In the genomic region with DNA sequence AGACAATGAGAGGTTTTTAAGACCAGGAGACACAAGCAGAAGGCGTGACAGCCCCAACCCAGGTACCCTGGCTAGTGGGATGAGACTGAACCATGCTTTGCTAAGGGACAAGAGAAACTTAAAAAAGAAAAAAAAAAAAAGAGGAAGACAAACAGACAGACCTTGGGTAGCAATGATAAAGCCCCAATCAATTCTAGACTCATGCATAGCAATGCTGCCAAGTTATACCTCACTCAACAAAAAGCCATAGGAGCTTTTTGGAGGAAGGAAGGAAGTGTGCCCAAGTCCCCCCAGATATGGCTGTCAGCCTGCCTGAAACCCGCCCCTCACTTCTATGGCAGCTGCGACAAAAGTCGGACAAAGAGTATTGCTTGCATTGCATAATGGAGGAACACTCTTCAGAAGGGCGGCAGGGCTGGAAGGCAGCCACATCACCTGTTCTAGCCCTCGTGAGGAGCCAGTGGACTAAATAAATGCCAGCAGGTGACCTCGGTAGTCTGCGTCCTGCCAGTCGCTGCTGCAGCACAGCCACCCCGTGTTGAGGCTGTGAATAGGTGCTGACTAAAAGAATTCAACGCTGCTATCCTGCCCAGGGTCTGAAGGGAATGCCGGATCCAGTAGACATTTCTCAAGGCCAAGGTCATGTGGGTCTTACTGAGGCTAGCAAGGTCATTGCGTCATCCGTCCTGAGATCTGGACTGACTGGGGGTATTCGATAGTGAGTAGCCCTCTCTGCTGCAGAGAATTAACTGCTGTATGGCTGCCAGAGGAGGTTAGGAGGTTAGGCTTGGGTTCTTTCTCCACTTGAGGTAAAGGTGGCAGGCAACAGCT, we compare ENCODE assay signal across 15 mouse cellular contexts. TPM values are rescaled to one million over a fixed set of nuclear protein-coding genes. Genes with fewer than 3 reads are reported as not detected.
DNase-seq lines count a peak whose midpoint lies in the region; ATAC-seq lines count a peak whose summit lies in the region.
"Had no signal": no experiment of that assay in that cellular context is flagged by ENCODE, and none has a peak within 500 bp of the region (broad histone marks: within the 10 kb centered on the region; RNA-seq: fewer than 3 reads in every experiment).

No protein-coding gene starts in this region.

- no peak overlapping the region for H3K4me2 ChIP-seq in heart, embryonic 11.5 days
- H3K4me2 ChIP-seq: hindbrain, embryonic 14.5 days; stomach, embryonic 15.5 days had no signal

- H3K4me3 ChIP-seq in heart, embryonic 11.5 days (ENCODE audit: low read depth, low read length): no peak overlapping the region
- H3K4me3 ChIP-seq in embryonic facial prominence, embryonic 10.5 days: no peak overlapping the region
- H3K4me3 ChIP-seq: stomach, embryonic 15.5 days had no signal

- peaks cover 4% of the 10 kb centered on the region for H3K4me1 ChIP-seq in heart, embryonic 11.5 days (ENCODE audit: control insufficient read depth, insufficient read depth, low read length)
- peaks cover 14% of the 10 kb centered on the region for H3K4me1 ChIP-seq in embryonic facial prominence, embryonic 10.5 days
- H3K4me1 ChIP-seq: stomach, embryonic 15.5 days had no signal

- no peaks in the 10 kb centered on the region for H3K9me3 ChIP-seq in heart, embryonic 11.5 days (replicated peaks; ENCODE audit: control insufficient read depth, low read length)
- no peaks in the 10 kb centered on the region for H3K9me3 ChIP-seq in embryonic facial prominence, embryonic 10.5 days
- H3K9me3 ChIP-seq: stomach, embryonic 15.5 days had no signal

- H3K27me3 ChIP-seq in heart, embryonic 11.5 days (ENCODE audit: control insufficient read depth, insufficient read depth, low read length): no peaks in the 10 kb centered on the region
- H3K27me3 ChIP-seq in embryonic facial prominence, embryonic 10.5 days (replicated peaks; ENCODE audit: low read depth, poor library complexity, severe bottlenecking): no peaks in the 10 kb centered on the region
- H3K27me3 ChIP-seq: stomach, embryonic 15.5 days had no signal

- peak; percentile 34 for DNase-seq in heart, adult 8-10 months (ENCODE audit: low spot score)
- peak; percentile 53 for DNase-seq in R1 (ENCODE audit: low read depth, low spot score)
- DNase-seq in adrenal gland, postnatal 25 days: peak; percentile 17
- DNase-seq in kidney, postnatal 36 days: peak; percentile 33 to 44
- no peak for DNase-seq in embryonic facial prominence, embryonic 10.5 days (ENCODE audit: low spot score)
- DNase-seq: liver, postnatal 0 days; midbrain, embryonic 14.5 days; right cerebral cortex, postnatal 14 days had no signal

- ATAC-seq in heart, embryonic 11.5 days (replicated peaks; ENCODE audit: insufficient number of reproducible peaks, low FRiP score, low TSS enrichment): no peak
- no peak for ATAC-seq in monocyte, adult 5-6 weeks (replicated peaks; ENCODE audit: insufficient number of reproducible peaks, low FRiP score, low TSS enrichment, poor library complexity, severe bottlenecking)
- no peak for ATAC-seq in megakaryocyte, adult 5-6 weeks (ENCODE audit: poor library complexity, severe bottlenecking)
- ATAC-seq: liver, postnatal 0 days had no signal

- H3K36me3 ChIP-seq in heart, embryonic 11.5 days (ENCODE audit: control insufficient read depth, insufficient read depth, low read length): peaks cover 15% of the 10 kb centered on the region; the same call in 1 of the 2 replicates
- H3K36me3 ChIP-seq in embryonic facial prominence, embryonic 10.5 days (replicated peaks): peaks cover 32% of the 10 kb centered on the region

- no peak overlapping the region for H3K27ac ChIP-seq in heart, embryonic 11.5 days (ENCODE audit: low read depth, low read length)
- H3K27ac ChIP-seq in embryonic facial prominence, embryonic 10.5 days (replicated peaks): no peak overlapping the region
- H3K27ac ChIP-seq: hindbrain, embryonic 14.5 days; stomach, embryonic 15.5 days had no signal

- 80% methylated on average over 15 of the region's 15 CpGs for WGBS in heart, embryonic 11.5 days (ENCODE audit: insufficient replicate concordance)
- WGBS in embryonic facial prominence, embryonic 10.5 days: 89% methylated on average over 15 of the region's 15 CpGs

- no peak overlapping the region for H3K9ac ChIP-seq in heart, embryonic 11.5 days (ENCODE audit: low read depth, low read length)
- H3K9ac ChIP-seq: hindbrain, embryonic 14.5 days; liver, postnatal 0 days; stomach, embryonic 15.5 days had no signal

RNA-seq across cellular contexts. Expression of a gene that starts 31.5 kb away (rescaled TPM):
- total RNA-seq in heart, adult 8-10 months (2022): not detected
- not detected in 2 replicates for polyA plus RNA-seq in heart, embryonic 11.5 days (2014; fragmentation: Nextera tagmentation; extraction: Ambion mirVana)
- total RNA-seq in adrenal gland, postnatal 25 days (2021): not detected in 2 replicates
- not detected in 3 replicates for total RNA-seq in monocyte, adult 5-6 weeks (2017)
- total RNA-seq in megakaryocyte, adult 5-6 weeks (2015): not detected in 2 replicates
- total RNA-seq in megakaryocyte, adult 5-6 weeks (2017): not detected in 2 replicates
- 5.1 and 22.0 TPM in 2 replicates for polyA plus RNA-seq in embryonic facial prominence, embryonic 10.5 days (2016; fragmentation: Nextera tagmentation; extraction: Ambion mirVana)
- total RNA-seq: left cerebral cortex, postnatal 36 days; neutrophil, adult 5-6 weeks had no signal
- polyA plus RNA-seq: liver, postnatal 0 days had no signal
